Mouse (Mus musculus): ENCODE results near the gene Aoah. TPM values are rescaled to one million over a fixed set of nuclear protein-coding genes. Genes with fewer than 3 reads are reported as not detected.

Gene Aoah
- total and polyA plus RNA-seq, 3 experiments: 0.17 TPM; not detected in 2

- in situ Hi-C loops (cut with MboI; ENCODE audit: low pct_ligation_motif_present, low pct_unique_long_range_greater_than_20kb, low sequenced_read_pairs) (no loop called here), dilution Hi-C loops (cut with MboI; ENCODE audit: extremely low pct_ligation_motif_present, extremely low pct_unique_long_range_greater_than_20kb, low sequenced_read_pairs) (no loop called here)
- H3K79me2 ChIP-seq (replicated peaks; ENCODE audit: control insufficient read depth, extremely low read depth, insufficient read depth, poor library complexity, severe bottlenecking): no peaks in the 10 kb centered on the region
- no peak overlapping the region for H3K4me3 ChIP-seq (replicated peaks in 1 of 3; ENCODE audit: low read depth in 2 of 3, low read length in 2 of 3, poor library complexity in 1 of 3)
- H3K4me1 ChIP-seq (ENCODE audit: control insufficient read depth in 1 of 2, insufficient read depth in 2 of 2): peaks cover 2 to 16% of the 10 kb centered on the region in 2 experiments; a peak in 3 of 4 replicates
- no peak overlapping the region for H3K9ac ChIP-seq (ENCODE audit: insufficient read depth, low read depth)
- no peak for TF ChIP-seq MAZ (IDR thresholded peaks at IDR 0.05; ENCODE audit: low read depth, low read length)
- TF ChIP-seq RAD21 (IDR thresholded peaks at IDR 0.05; ENCODE audit: low read depth, low read length): no peak
- no peak for TF ChIP-seq MXI1 (IDR thresholded peaks at IDR 0.05; ENCODE audit: low read depth, low read length)
- no peak for TF ChIP-seq MAX (IDR thresholded peaks at IDR 0.05; ENCODE audit: low read length)
- no peak for TF ChIP-seq KAT2A (IDR thresholded peaks at IDR 0.05; ENCODE audit: insufficient replicate concordance, low read length)
- TF ChIP-seq TBP (conservative IDR thresholded peaks at IDR 0.05; ENCODE audit: low read depth, low read length): no peak
- TF ChIP-seq HCFC1 (IDR thresholded peaks at IDR 0.05; ENCODE audit: low read depth, low read length): no peak
- no peak for TF ChIP-seq ZMIZ1 (IDR thresholded peaks at IDR 0.05; ENCODE audit: low read depth, low read length)
- no peak for TF ChIP-seq USF2 (conservative IDR thresholded peaks at IDR 0.05; ENCODE audit: low read depth, low read length)
- TF ChIP-seq IRF4 (IDR thresholded peaks at IDR 0.05; ENCODE audit: low read depth, low read length): no peak
- TF ChIP-seq UBTF (IDR thresholded peaks at IDR 0.05; ENCODE audit: low read depth, low read length): no peak
- TF ChIP-seq POLR2A (IDR thresholded peaks at IDR 0.05; ENCODE audit: low read depth, low read length): no peak
- no peak for TF ChIP-seq ELF1 (IDR thresholded peaks at IDR 0.05; ENCODE audit: low read depth, low read length)
- no peak for TF ChIP-seq SIN3A (IDR thresholded peaks at IDR 0.05; ENCODE audit: low read length)
- H3K4me2 ChIP-seq (ENCODE audit: insufficient read depth, low read depth, poor library complexity, severe bottlenecking): no peak overlapping the region
- no peaks in the 10 kb centered on the region for H3K27me3 ChIP-seq (replicated peaks)
- DNase-seq (ENCODE audit: extremely low read depth): no peak
- no peaks in the 10 kb centered on the region for H3K36me3 ChIP-seq (replicated peaks in 1 of 2; ENCODE audit: control insufficient read depth in 1 of 2, insufficient read depth in 1 of 2, low read length in 1 of 2)
- no peaks in the 10 kb centered on the region for H3K9me3 ChIP-seq (replicated peaks; ENCODE audit: low read length)
- H3K27ac ChIP-seq (ENCODE audit: insufficient read depth, low read depth): no peak overlapping the region
These were observed 9.9 kb upstream of the Aoah start for GRCm38 (mm10) chr13:20784060-20784459.

GRCm38 (mm10) chr13:20785960-20786359 is 8.0 kb upstream of the Aoah start:
- TF ChIP-seq MAFK (IDR thresholded peaks at IDR 0.05; ENCODE audit: insufficient replicate concordance, low read length): no peak
- no peak for TF ChIP-seq SMC3 (IDR thresholded peaks at IDR 0.05; ENCODE audit: low read depth, low read length)
- no peak for TF ChIP-seq JUN (IDR thresholded peaks at IDR 0.05; ENCODE audit: insufficient read depth, low read depth, low read length)
- TF ChIP-seq USF1 (IDR thresholded peaks at IDR 0.05; ENCODE audit: low read depth, low read length): no peak
- TF ChIP-seq HCFC1 (IDR thresholded peaks at IDR 0.05; ENCODE audit: low read depth, low read length): no peak
- TF ChIP-seq RAD21 (IDR thresholded peaks at IDR 0.05; ENCODE audit: low read depth, low read length): no peak
- no peak for TF ChIP-seq NRF1 (IDR thresholded peaks at IDR 0.05; ENCODE audit: low read depth, low read length)
- TF ChIP-seq GABPA (IDR thresholded peaks at IDR 0.05; ENCODE audit: insufficient replicate concordance, low read depth, low read length): no peak
- TF ChIP-seq USF2 (conservative IDR thresholded peaks at IDR 0.05; ENCODE audit: low read depth, low read length): no peak
- TF ChIP-seq ELF1 (IDR thresholded peaks at IDR 0.05; ENCODE audit: low read depth, low read length): no peak
- no peak for TF ChIP-seq IRF4 (IDR thresholded peaks at IDR 0.05; ENCODE audit: low read depth, low read length)
- no peak for TF ChIP-seq MXI1 (IDR thresholded peaks at IDR 0.05; ENCODE audit: low read depth, low read length)
- TF ChIP-seq E2F4 (IDR thresholded peaks at IDR 0.05; ENCODE audit: insufficient replicate concordance, low read depth, low read length): no peak
- no peak for TF ChIP-seq EP300 (IDR thresholded peaks at IDR 0.05; ENCODE audit: low read length)
- no peak for TF ChIP-seq POLR2AphosphoS2 (IDR thresholded peaks at IDR 0.05; ENCODE audit: low read depth, low read length)
- TF ChIP-seq PAX5 (IDR thresholded peaks at IDR 0.05; ENCODE audit: low read length): no peak
- TF ChIP-seq ZKSCAN1 (IDR thresholded peaks at IDR 0.05; ENCODE audit: borderline replicate concordance, low read depth, low read length): no peak
- no peak for TF ChIP-seq CHD2 (IDR thresholded peaks at IDR 0.05; ENCODE audit: low read length)
- TF ChIP-seq ZNF384 (IDR thresholded peaks at IDR 0.05; ENCODE audit: low read depth, low read length): no peak
- no peak for TF ChIP-seq ZMIZ1 (IDR thresholded peaks at IDR 0.05; ENCODE audit: low read depth, low read length)
- in situ Hi-C loops (cut with MboI; ENCODE audit: low pct_ligation_motif_present, low pct_unique_long_range_greater_than_20kb, low sequenced_read_pairs): no loop called here
- peaks cover 2 to 16% of the 10 kb centered on the region in 2 experiments; a peak in 3 of 4 replicates for H3K4me1 ChIP-seq (ENCODE audit: control insufficient read depth in 1 of 2, insufficient read depth in 2 of 2)
- no peak overlapping the region for H3K9ac ChIP-seq (ENCODE audit: insufficient read depth, low read depth)
- no peaks in the 10 kb centered on the region for H3K9me3 ChIP-seq (replicated peaks; ENCODE audit: low read length)
- no peaks in the 10 kb centered on the region for H3K36me3 ChIP-seq (replicated peaks in 1 of 2; ENCODE audit: control insufficient read depth in 1 of 2, insufficient read depth in 1 of 2, low read length in 1 of 2)
- DNase-seq (ENCODE audit: extremely low read depth): no peak
- dilution Hi-C loops (cut with MboI; ENCODE audit: extremely low pct_ligation_motif_present, extremely low pct_unique_long_range_greater_than_20kb, low sequenced_read_pairs): no loop called here
- H3K27ac ChIP-seq (ENCODE audit: insufficient read depth, low read depth): no peak overlapping the region
- no peaks in the 10 kb centered on the region for H3K27me3 ChIP-seq (replicated peaks)
- H3K4me3 ChIP-seq (replicated peaks in 1 of 3; ENCODE audit: low read depth in 2 of 3, low read length in 2 of 3, poor library complexity in 1 of 3): no peak overlapping the region
- no peaks in the 10 kb centered on the region for H3K79me2 ChIP-seq (replicated peaks; ENCODE audit: control insufficient read depth, extremely low read depth, insufficient read depth, poor library complexity, severe bottlenecking)
- no peak overlapping the region for H3K4me2 ChIP-seq (ENCODE audit: insufficient read depth, low read depth, poor library complexity, severe bottlenecking)

Measured in CH12.LX (cell line).